Mouse (Mus musculus) megakaryocyte, adult 5-6 weeks (primary cell): ENCODE data around the gene Vsx1. TPM values are rescaled to one million over a fixed set of nuclear protein-coding genes. Genes with fewer than 3 reads are reported as not detected.

ENCODE experiments used
- ATAC-seq: 2 replicates; pipeline ENCODE4 v1.8.0; 2016; ENCODE audit warnings: mild to moderate bottlenecking, inconsistent platforms; ENCODE audit not compliant: poor library complexity, severe bottlenecking
- total RNA-seq, 2 experiments: library from RNA; stranded (forward) in 1 of 2; stranded (reverse) in 1 of 2; fragments of 153-499, 151-499 nt in 1 of 2; fragments of 221-1000, 200-1000 nt in 1 of 2; gene quantifications; 2 replicates each; pipeline versions ENCODE4 v1.2.3 to v1.2.4; 2015 to 2017

The Vsx1 gene
- total RNA-seq, 2 experiments from 2014 or later = not detected

DNA sequence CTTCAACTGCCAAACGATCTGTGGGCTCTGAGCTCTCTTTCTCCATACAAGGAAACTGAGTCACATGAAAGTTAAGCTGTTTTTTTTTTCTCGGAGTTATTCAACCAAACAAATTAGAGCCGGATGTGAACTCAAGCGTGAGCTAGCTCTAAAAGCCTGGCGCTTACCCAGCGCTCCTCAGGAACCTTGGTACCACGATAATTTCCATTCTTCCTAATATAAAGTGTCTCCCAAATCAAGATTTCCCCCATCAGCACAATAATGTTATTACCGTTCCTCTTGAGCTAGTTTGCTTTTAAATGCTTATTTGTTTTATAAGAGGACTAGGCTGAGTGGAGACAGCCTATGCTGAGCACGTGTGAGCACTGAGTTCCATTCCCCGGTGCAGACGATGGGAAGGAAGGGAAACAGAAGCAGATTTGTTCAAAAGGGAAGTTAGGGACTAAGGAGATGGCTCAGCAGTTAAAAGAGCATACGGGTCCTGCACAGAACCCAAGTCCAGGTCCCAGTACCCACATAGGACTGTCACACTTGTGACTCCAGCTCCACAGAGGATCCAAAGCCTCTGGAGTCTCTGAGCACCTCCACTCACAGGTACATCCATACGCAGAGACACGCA lies 41.4 kb downstream of the Vsx1 start:
- peak; percentile 72 for ATAC-seq

DNA sequence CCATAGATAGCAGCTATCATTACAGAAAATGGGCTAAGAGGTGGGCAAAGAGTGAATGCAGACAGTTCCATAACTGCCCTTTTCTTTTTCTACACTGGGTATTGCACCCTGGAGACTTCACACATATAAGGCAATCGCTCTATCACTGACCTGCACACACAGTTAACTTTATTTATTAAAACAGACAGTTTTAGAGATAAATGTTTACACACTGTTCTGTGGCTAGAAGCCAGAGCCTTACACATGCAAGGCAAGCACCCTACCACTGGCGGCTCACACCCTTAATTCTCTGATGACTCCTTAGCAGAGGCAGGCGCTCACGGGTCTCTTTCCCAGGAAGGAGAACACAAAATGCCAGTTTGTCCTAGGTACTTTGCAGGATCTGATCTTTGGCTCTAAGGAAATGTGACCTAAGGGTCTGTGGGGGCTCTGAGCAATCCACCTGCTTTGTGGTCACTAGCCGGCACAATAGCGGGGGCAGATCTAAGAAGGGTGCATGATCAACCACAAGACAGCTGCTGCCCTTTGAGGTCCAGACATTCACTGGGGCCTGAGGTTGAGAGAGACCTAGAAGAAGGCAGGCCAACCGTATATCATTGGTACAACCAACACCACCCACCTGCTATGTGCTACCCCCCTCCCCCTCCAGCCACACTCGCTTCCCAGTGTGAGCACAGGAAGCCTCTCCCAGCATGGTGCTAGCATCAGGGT lies 42.6 kb downstream of the Vsx1 start:
- ATAC-seq = peak; percentile 17; the same call in 1 of the 2 replicates

GRCm38 (mm10) chr2:150645225-150645624 lies 43.9 kb downstream of the Vsx1 start:
- ATAC-seq = 0 out of 2 replicates have a peak, but pooled peaks have one; percentile 17

DNA sequence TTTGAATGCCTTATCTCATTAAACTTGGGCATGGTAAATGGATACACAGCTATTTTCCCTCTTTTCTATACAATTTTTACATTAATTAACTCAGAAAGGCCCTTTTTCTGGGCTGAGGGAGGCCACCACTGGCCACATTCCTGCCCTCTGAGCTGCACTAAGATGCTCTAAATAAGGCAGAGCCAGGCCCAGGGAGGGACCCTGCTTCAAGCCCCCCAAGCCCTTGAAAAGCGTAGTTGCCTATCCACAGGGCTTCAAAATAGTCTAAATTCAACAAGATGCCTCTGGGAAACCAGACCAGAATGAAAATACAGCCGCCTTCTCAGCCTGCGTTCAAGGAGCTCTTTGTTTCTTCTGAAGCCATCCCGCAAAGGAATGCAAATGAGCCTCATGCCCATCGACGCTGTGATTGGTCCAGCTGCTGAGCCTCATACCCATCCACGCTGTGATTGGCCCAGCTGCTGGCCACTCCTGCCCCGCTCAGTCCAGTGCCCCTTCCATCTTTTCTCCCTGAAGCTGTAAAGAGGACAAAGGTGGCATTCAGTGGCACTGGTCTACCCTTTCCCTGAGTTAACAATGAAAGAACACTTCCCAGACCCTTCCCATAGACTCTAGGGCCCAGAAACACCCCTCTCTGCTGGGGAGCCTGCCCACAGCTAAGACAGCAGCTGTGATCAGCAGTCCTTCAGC lies 45.3 kb downstream of the Vsx1 start:
- ATAC-seq = no peak

DNA sequence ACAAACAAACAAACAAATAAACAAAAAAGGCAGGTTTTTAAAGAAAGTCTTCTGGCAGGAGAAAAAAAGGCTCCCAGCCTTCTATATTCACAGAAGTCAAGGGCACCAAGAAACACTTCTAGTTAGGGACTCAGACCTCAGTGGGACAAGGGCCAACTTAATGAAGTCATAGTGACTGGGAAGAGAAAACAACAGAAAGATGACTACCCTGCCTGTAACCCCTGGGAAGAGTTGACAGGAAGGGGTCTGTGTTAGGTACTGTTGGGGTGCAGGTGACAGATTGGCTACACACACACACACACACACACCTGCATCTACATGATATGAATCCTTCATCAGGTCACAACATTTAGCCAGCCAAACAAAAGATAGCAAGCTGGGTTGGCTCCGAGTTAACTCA lies 46.0 kb downstream of the Vsx1 start:
- ATAC-seq = no peak

DNA sequence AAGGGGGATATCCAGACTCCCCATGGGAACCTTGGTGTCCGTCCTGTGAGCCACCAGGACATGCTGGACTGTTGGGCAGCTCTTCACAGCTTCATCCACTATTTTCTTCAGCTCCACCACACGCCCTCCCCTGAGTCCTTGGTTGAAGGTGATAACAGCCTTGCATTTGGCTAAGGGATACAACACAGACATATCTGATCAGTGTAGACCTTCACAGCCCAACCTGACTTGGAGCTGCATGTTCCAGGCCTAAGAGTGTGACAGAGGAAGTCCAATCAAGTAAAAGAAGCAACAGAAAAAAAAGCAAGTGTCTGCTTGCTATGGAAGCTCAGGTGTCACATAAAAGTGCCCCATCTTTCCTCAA lies 50.8 kb downstream of the Vsx1 start:
- no peak for ATAC-seq

GRCm38 (mm10) chr2:150637702-150638369 lies 51.3 kb downstream of the Vsx1 start:
- no peak for ATAC-seq

DNA sequence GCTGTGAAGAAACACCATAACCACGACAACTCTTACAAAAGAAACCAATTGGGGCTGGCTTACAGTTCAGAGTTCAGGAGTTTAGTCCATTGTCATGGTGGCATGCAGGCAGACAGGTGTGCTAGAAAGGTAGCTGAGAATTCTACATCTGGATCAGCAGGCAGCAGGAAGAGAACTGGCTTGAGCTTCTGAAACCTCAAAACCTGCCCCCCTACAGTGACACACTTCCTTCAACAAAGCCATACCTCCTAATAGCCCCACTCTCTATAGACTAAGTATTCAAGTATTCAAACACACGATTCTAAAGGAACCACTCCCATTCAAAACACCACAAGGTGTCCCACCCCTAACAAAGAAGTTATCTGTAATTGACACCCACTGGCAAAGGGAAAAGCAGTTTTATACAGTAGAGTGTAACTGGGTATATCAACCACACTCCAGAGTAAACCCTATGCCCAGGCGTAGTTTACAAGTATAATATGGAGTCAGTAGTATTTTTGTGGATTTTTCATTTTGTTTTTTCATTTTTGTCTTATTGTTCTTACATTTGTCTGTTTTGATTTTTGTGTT lies 53.2 kb downstream of the Vsx1 start:
- no peak for ATAC-seq

Other genes starting within 250 kb of the Vsx1 start
- 1.9 and 3.3 TPM in 2 replicates for gene Zfp442, start 237.9 kb downstream of the Vsx1 start, total RNA-seq (2015)
- gene Zfp442, start 237.9 kb downstream of the Vsx1 start, total RNA-seq (2017) = 2.4 and 2.6 TPM in 2 replicates
- not detected in 2 replicates for gene Zfp345, start 204.3 kb downstream of the Vsx1 start, total RNA-seq (2015)
- gene Zfp345, start 204.3 kb downstream of the Vsx1 start, total RNA-seq (2017) = 0.20 and 0.22 TPM in 2 replicates
- gene Cst7, start 118.9 kb downstream of the Vsx1 start, total RNA-seq (2015) = 36.9 and 41.1 TPM in 2 replicates
- 24.5 and 39.6 TPM in 2 replicates for gene Cst7, start 118.9 kb downstream of the Vsx1 start, total RNA-seq (2017)
- gene Apmap, start 80.8 kb downstream of the Vsx1 start, total RNA-seq (2015) = 22.2 and 25.1 TPM in 2 replicates
- 39.1 and 39.8 TPM in 2 replicates for gene Apmap, start 80.8 kb downstream of the Vsx1 start, total RNA-seq (2017)
- gene Acss1, start 20.9 kb downstream of the Vsx1 start, total RNA-seq (2015) = 12.4 and 15.1 TPM in 2 replicates
- 14.4 and 15.9 TPM in 2 replicates for gene Acss1, start 20.9 kb downstream of the Vsx1 start, total RNA-seq (2017)
- 4.9 and 5.6 TPM in 2 replicates for gene Entpd6, start 59.7 kb upstream of the Vsx1 start, total RNA-seq (2015)
- 8.3 and 10.6 TPM in 2 replicates for gene Entpd6, start 59.7 kb upstream of the Vsx1 start, total RNA-seq (2017)
- 8.3 and 8.5 TPM in 2 replicates for gene Pygb, start 97.4 kb upstream of the Vsx1 start, total RNA-seq (2015)
- gene Pygb, start 97.4 kb upstream of the Vsx1 start, total RNA-seq (2017) = 26.0 and 35.4 TPM in 2 replicates
- 37.6 and 51.0 TPM in 2 replicates for gene Abhd12, start 215.4 kb upstream of the Vsx1 start, total RNA-seq (2015)
- 47.4 and 100 TPM in 2 replicates for gene Abhd12, start 215.4 kb upstream of the Vsx1 start, total RNA-seq (2017)
- gene Gins1, start 216.0 kb upstream of the Vsx1 start, total RNA-seq (2015) = 53.1 and 69.5 TPM in 2 replicates
- gene Gins1, start 216.0 kb upstream of the Vsx1 start, total RNA-seq (2017) = 69.8 and 78.7 TPM in 2 replicates